Mouse (Mus musculus) heart, adult 2 months (tissue): ENCODE data around the gene Fam166a.

ENCODE experiments used
- CTCF ChIP-seq: fragments of 200-600 bp; IDR thresholded peaks from 2 replicates; pipeline ENCODE4 v1.8.1; 2022; ENCODE audit warnings: antibody characterized with exemption, mild to moderate bottlenecking, moderate library complexity
- EP300 ChIP-seq: fragments of 200-500 bp; IDR thresholded peaks from 2 replicates; pipeline ENCODE4 v1.6.1; 2011; ENCODE audit warnings: low read depth, low read length, control low read depth; ENCODE audit not compliant: insufficient read depth
- POLR2A ChIP-seq: fragments of 200-500 bp; IDR thresholded peaks from 2 replicates; pipeline ENCODE4 v1.6.1; 2011; ENCODE audit warnings: mild to moderate bottlenecking, low read depth, low read length, control low read depth; ENCODE audit not compliant: insufficient read depth

DNA sequence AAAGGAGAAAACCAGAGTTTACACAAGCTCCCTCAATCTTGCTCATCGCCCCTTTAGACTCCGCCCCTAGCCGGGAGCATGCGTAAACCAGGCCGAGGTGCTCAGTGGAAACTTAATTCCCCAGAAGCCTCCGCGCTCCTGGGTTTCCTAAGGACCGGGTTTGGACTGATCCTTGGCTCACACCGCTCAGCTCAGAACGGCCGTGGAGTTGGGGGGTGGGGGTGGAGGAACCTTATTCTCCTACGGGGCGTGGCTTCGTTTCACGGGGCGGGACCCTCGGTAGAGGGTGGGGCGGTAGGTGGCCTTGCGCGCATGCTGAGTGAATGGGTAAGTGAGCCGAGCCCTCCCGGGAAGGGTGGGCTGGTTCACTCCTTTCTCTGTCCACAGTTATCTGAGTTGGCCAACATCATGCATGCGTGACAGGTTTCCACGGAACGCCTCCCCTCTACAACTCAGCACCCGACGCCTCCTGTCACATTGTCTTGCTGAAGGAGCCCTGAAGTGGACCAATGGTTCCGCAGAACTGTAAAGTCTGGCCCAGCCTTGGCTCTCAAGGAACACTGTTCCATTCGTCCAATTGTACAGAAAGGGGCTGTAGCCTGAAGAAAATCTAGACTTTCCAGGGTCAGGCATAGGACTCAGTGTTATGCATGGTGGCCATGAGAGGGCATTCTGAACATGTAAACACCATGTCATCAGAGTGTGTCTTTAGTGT lies 22.3 kb downstream of the Fam166a start:
- TF ChIP-seq POLR2A (no peak), CTCF (no peak), EP300 (no peak)
